Mouse (Mus musculus) spleen, postnatal 10 days (tissue): ENCODE data around the gene Zfp987.
"Not testable (repeated sequence)": the region's sequence is repeated elsewhere in the genome, so short reads cannot be mapped to it uniquely, and the experiment has no call there.

ENCODE experiments used
- DNase-seq, 2 experiments: peaks; one replicate each; pipeline ENCODE4 v3.0.0; 2021 to 2022; ENCODE audit warnings: low spot score in 2 of 2

Zfp987 gene

DNA sequence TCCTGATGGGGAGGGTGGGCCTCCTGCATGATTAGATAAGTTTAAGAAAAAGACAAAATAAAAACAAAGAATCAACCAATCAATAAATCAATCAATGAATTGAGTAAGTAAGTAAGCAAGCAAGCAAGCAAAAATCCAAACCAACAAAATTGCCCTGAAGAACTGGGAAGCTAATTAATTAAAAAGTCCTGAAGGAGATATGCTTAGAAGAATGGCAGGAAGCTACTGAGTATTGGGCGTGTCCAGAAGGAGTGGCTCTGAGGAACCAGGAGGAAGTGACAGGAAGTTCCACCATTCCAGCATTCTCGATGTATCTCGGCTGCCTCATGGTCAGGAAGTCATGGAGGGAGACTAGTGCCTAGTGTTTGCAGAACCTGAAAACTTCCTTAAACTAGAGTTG is at the start of gene Zfp987:
Zfp987 (plus strand) TSS at position 301 of the 400 bp plus-strand sequence.
- DNase-seq = not testable (repeated sequence)

DNA sequence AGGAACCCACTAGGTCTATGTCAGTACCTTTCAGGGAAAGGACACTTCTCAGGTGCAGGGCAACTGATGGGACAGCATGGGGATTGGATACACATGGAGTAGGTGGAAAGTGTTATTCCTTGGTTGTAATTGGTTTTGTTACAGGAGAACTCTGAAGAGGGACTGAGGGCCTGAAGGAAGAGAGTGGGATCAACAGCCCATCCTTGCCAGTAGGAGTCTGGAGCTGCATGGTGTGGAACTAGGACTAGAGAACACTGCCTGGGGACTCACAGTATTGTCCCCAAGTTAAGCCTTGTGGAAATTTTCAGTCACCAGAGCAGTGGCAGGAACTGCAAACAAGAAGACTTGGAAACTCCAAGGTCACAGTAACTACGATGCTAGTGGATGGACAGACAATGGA is 44.6 kb upstream of the Zfp987 start:
- DNase-seq = not testable (repeated sequence)

DNA sequence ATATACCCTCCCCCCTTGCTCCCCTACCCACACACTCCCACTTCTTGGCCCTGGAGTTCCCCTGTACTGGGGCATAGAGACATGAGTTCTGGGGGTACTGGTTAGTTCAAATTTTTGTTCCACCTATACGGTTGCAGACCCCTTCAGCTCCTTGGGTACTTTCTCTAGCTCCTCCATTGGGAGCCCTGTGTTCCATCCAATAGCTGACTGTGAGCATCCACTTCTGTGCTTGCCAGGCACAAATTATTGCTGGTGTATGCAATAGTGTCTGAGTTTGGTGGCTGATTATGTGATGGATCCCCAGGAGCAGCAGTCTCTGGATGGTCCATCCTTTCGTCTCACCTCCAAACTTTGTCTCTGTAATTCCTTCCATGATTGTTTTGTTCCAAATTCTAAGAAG is 43.7 kb upstream of the Zfp987 start:
- DNase-seq = not testable (repeated sequence)

DNA sequence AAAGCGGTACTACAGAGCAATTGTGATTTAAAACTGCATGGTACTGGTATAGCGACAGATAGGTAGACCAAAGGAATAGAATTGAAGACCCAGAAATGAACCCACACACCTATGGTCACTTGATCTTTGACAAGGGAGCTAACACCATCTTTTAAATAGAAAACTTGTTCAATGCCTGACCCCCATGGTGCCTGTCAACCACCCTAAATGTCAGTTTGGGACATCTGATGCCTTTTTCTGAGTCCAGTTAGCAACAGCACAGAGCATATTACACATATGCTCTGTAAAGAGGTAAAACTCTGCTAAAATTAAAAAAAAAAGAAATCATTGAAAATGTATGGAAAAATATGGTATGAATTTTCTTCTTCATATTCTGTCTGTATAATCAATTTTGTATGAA is 41.8 kb upstream of the Zfp987 start:
- DNase-seq = no peak

DNA sequence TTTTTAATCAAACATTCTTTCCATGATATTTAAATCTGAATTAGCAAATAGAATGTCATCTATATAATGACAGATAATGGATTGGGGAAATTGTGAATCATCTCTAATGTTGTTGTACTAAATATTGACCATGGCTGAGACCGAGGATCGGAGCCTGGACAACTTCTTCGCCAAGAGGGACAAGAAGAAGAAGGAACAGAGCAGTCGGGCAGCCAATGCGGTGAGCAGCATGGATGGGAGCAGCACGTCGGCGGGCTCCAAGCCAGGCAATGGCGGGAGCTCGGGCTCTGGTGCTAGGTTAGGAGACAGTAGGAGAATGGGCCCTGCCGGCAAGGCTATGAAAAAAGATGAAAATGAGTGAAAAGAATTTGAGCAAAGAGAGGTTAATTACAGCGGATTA is 38.5 kb upstream of the Zfp987 start:
- peak in 1 of 2 experiments; percentile 28 for DNase-seq

DNA sequence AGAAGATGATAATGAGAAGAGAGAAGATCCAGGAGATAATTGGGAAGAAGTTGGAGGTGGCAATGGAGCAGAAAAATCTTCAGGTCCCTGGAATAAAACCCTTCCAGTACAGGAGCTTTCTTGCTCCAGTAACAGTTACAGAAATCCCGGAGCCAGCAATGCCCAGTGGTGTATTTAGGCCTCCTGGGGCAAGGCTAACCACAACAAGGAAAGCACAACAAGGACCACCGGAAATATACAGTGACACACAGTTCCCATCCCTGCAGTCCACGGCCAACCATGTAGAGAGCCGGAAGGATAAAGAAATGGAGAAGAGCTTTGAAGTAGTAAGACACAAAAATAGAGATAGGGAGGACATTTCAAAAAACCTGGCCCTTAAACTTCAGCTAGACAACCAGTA is 38.0 kb upstream of the Zfp987 start:
- DNase-seq = not testable (repeated sequence)

DNA sequence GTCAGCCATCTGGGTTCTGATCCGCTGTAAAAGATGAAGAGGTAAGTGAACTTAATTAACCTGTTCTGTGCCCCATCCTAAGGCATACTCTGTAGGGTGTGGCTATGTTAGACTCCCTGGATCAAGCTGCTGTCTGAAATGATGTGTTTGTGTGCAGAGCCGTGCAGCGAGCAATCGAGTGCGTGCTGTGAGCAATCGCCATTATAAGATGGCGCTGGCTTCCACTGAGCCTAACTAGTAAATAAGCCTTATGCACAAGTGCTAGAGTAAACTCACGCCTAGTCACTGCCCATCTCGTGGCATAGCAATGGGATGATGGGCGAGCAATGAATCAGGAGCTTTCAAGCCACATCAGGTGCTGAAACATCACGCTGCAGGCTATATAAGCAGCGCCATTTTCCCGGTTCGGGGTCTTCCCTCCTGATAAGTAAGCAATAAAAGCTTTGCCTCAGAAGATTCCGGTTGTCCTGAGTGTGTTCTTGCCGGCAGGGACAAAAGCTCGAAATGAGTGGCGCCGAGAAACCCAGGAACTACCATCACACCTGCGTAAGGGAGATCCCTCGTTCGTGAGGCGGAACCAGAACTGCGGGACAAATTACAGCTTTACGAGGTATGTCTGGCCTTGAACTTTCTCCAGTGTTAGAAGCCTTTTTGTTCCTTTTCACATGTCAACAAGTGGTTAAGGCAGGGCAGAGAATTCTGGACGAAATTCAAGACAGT is 37.0 kb upstream of the Zfp987 start:
- DNase-seq = peak in 1 of 2 experiments; percentile 25

DNA sequence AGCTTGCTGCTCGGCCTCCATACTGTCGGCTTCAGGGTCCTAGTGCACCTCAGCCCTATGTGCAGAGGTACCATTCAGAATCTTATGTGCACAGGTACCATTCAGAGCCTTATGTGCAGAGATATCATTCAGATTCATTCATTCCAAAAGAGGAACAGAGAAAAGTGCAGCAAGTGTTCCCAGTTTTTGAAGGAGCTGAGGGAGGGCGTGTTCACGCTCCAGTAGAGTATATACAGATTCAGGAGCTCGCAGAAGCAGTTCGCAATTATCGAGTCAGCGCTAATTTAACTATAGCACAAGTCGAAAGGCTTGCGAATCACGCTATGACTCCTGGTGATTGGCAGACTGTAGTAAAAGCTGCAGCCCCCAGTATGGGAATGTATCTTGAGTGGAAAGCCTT is 36.0 kb upstream of the Zfp987 start:
- not testable (repeated sequence) for DNase-seq

DNA sequence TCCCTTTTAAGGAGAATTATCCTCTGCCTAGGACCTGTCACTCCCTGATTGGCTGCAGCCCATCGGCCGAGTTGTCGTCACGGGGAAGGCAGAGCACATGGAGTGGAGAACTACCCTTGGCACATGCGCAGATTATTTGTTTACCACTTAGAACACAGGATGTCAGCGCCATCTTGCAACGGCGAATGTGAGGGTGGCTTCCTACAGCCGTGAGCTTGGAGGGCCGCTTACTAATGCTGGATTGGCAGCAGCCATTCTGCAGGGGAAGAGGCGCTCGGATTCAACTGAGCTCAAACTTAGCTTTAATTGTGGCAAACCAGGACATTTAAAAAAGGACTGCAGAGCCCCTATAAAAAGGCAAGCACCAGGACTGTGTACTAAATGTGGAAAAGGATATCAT is 35.1 kb upstream of the Zfp987 start:
- DNase-seq = not testable (repeated sequence)

DNA sequence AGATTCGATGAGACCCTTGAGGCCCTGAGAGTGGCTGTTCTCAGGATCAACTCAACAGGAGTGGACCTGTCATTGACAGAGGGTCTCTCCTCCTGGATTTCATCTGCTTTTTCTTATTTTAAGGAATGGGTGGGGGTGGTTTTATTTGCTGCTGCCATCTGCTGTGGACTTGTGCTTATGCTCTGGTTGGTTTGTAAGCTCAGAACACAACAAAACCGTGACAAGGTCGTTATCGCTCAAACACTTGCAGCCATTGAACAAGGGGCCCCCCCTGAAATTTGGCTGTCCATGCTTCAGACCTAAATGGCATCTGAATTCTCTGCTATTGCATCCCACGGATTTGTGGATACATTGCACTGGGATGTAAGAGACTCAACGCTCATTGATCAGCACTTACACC is 34.1 kb upstream of the Zfp987 start:
- not testable (repeated sequence) for DNase-seq

DNA sequence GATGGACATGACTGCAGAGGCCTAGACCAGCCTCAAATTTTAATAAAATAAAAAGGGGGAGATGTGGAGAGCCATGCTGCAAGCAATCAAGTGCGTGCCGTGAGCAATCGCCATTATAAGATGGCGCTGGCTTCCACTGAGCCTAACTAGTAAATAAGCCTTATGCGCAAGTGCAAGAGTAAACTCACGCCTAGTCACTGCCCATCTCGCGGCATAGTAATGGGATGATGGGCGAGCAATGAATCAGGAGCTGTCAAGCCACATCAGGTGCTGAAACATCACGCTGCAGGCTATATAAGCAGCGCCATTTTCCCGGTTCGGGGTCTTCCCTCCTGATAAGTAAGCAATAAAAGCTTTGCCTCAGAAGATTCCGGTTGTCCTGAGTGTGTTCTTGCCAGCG is 33.5 kb upstream of the Zfp987 start:
- DNase-seq = peak in 1 of 2 experiments; percentile 14

DNA sequence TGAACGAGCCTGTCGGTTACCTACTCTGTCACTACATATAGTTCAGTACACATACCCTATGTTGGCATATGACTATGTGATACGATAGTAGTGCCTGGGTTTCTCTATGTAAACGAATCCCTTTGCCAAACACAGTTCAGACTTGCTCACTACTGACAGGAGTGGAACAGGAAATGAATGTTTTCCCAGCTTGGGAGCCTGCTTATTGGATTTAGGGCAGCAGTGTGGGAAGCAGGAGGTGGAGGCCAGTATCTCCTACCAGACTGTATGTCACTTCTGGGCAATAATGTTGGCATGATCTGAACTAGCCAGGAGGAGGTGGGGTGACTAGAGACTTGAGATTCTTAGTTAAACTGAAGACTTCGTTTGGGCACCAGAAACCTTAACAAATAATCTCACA is 32.3 kb upstream of the Zfp987 start:
- DNase-seq = not testable (repeated sequence)

DNA sequence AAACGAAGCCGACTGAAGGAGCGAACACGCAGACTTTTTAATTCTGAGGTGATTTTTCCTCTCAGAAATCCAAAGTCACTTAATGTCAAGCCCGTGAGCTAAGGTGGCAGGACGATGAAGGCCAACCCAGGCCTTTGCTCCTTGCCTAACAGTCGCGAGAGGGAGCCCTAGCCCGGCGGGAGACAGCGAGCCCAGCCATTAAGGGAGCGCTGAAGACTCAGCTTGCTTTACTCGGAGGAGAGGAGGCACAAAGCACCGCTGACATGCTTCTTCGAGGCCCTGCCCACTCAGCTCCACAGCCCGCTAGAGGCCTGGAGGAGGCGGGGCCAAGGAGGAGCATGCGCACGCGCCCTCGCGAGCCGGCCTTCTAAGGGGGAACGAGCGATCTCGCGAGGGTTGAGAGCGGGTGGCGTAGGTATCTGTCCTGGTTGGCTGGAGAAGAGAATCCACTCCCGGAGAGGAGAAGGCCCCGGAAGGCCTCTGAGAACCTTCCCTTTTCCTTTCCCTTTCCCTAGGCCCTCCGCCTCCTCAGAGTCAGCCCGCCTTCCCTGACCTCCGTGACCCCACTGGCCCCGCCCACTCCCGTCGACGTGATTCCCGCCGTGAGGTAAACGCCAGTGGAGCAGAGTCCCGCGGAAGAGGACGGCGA is 30.0 kb upstream of the Zfp987 start:
- peak in 1 of 2 experiments; percentile 31 for DNase-seq

DNA sequence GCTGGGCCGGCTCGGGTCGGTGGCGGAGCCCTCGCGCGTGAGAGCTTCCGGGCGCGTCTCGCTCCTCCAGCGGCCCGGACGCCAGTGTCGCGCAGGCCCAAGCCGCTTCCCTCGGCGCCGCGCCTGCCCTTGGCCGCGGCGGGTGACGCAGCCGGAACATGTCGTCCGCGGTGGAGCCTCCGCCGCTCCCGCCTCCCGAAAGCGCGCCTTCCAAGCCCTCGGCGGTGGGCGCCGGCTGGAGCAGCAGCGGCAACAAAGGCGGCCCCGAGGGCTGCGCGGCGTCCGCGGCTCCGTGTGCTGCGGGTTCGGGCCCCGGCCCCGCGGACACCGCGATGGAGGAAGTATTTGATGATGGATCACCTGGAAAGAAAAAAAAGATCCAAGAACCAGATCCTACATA is 29.5 kb upstream of the Zfp987 start:
- peak in 1 of 2 experiments; percentile 23 for DNase-seq

DNA sequence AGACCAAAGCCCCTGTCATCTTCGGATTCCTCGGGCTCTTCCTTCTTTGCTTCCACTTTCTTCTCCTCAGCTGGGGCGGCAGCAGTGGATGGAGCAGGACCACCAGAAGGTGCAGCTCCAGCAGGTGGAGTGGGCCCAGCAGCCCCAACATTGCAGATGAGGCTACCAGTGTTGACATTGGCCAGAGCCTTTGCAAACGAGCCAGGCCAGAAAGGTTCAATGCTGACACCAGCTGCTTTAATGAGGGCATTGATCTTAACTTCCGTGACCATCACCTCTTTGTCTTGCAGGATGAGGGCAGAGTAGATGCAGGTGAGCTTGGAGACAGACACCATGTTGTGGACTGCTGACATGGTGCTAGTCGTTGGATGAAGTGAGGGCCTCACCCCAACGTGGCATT is 23.8 kb upstream of the Zfp987 start:
- DNase-seq = not testable (repeated sequence)

DNA sequence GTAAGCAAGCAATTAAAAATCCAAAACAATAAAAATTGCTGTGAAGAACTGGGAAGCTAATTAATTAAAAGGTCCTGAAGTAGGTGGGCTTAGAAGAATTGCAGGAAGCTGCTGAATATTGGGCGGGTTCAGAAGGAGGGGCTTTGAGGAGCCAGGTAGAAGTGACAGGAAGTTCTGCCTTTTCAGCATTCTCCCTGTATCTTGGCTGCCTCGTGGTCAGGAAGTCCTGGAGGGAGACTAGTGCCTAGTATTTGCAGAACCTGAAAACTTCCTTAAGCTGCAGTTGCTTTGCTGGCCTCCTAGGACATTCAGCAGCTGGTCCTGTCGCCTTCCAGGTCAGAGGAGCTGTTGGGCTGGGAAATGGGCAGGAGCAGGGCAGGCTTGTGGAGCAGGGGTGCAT is 4.3 kb downstream of the Zfp987 start:
- not testable (repeated sequence) for DNase-seq

DNA sequence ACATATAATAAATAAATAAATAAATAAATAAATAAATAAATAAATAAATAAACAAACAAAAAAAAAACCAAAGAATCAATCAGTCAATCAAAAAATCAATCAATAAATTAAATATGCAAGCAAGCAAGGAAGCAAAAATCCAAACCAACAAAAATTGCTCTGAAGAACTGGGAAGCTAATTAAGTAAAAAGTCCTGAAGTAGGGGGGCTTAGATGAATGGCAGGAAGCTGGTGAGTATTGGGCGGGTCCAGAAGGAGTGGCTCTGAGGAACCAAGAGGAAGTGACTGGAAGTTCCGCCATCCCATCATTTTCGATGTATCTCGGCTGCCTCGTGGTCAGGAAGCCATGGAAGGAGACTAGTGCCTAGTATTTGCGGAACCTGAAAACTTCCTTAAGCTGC is 59.4 kb downstream of the Zfp987 start, which contains the start of gene Zfp600:
Zfp600 (plus strand) TSS at position 301 of the 400 bp plus-strand sequence.
- not testable (repeated sequence) for DNase-seq

DNA sequence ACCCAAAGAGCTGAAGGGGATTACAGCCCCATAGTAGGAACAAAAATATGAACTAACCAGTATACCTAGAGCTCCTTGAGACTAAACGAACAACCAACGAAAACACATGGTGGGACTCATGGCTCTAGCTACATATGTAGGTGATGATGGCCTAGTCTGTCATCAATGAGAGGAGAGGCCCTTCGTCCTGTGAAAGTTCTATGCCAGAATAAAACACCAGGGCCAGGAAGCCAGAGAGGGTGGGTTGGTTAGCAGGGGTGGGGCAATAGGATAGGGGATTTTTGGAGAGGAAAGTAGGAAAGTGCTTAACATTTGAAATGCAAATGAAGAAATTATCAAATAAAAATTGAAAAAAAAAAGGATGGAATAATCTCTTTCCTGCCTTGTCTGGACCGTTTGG is 65.8 kb downstream of the Zfp987 start:
- not testable (repeated sequence) for DNase-seq

DNA sequence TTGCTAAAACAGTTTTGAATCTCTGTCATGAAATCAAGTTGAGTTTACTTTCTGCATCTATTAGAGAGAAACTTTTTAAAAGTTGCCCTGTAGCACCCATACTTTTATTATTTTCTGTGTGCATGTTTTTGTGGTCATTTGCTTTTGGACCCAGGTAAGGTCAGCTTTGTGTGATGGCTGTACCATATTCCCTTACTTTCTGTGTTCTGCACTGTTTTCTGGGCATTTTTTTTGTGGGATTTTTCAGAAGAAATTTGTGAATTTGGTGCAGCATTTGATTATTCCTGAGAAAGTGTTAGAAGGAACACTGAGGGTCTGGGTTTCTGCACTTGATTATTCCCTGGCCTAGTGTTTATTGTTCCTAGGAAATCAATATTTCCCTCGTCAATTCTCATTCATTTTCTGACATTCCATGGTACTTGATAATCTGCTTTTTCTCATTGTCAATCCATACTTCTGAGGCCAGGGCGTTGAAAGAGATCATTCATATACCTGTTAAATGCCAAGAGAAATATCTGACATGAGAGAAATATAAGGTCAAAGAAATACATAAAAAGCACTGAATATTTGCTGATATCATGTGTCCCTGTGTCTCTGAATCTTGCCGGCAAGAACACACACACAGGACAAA is 70.2 kb downstream of the Zfp987 start:
- DNase-seq = not testable (repeated sequence)

DNA sequence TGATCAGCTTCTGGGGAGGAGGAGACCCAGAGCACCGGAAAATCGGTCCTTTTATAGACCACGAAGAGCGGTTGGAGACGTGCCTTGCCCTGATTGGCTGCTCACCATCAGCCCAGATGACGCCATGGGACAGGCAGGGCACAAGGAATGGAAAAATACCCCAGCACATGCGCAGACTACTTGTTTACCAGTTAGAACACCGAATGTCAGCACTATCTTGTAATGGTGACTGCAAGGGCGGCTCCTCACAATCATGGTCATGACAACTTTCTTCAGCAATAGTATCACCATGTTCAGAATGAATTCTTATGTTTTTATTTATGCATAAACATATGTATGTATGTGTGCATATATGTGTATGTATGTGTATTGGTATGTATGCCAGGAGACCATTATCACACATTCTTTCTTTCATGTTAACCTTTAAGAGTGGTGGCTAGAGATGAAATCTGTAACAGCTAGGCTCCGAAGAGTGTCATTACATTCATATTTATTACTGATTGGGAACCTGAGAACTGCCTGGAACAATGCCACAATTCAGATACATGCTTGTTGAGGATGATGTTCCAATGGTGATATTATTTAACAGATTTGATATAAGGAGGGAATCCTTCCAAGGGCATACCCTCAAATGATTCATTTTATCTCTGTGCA is 70.9 kb downstream of the Zfp987 start:
- DNase-seq = peak in 1 of 2 experiments; percentile 16

DNA sequence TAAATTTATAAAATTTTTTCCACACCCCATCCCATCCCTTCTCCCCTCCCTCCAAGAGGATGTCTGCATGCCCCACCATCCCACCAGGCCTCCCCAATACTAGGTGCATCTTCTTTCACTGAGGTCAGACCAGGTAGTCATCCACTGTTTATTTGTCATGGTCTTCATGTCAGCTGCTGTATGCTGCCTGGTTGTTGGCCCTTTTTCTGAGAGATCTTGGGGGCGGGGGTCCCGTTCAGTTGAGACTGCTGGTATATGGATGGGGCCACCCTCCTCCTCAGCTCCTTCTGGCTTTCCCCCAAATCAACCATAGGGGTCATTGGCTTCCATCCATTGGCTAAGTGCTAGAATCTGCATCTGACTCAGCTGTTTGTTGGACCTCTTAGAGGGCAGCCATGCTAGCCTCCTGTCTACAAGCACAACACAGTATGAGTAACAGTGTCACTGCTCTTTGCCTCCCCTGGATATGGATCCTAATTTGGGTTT is 71.7 kb downstream of the Zfp987 start:
- DNase-seq = not testable (repeated sequence)
